Mouse (Mus musculus) olfactory bulb, adult 2 months (tissue): ENCODE measurements around the gene Pot1a. TPM values are rescaled to one million over a fixed set of nuclear protein-coding genes. Genes with fewer than 3 reads are reported as not detected.

ENCODE experiments used
- H3K27ac ChIP-seq: fragments of 200-500 bp; 2 replicates; pipeline ENCODE4 v1.5.1; 2012; ENCODE audit warnings: low read depth, low read length; ENCODE audit not compliant: insufficient read depth
- H3K4me1 ChIP-seq: fragments of 200-500 bp; 2 replicates; pipeline ENCODE4 v1.6.1; 2012; ENCODE audit warnings: low read length; ENCODE audit not compliant: control insufficient read depth, insufficient read depth
- H3K4me3 ChIP-seq: fragments of 200-500 bp; 2 replicates; pipeline ENCODE4 v1.5.1; 2012; ENCODE audit warnings: mild to moderate bottlenecking, low read depth, low read length, moderate library complexity; ENCODE audit not compliant: insufficient read depth
- CTCF ChIP-seq: fragments of 200-500 bp; IDR thresholded peaks from 2 replicates; pipeline ENCODE4 v1.5.1; 2012; ENCODE audit warnings: low read depth, mild to moderate bottlenecking, low read length, moderate library complexity; ENCODE audit not compliant: insufficient read depth
- POLR2A ChIP-seq: fragments of 200-500 bp; IDR thresholded peaks from 2 replicates; pipeline ENCODE4 v1.6.1; 2012; ENCODE audit warnings: mild to moderate bottlenecking, low read depth, low read length, moderate library complexity; ENCODE audit not compliant: insufficient read depth
- WGBS: fragments of 180-500 bp; shearing (Covaris S2); methylation state at CpG from one replicate; pipeline ENCODE4 v1.1.7; 2018; 5-methylcytosine and 5-hydroxymethylcytosine counted together
- polyA plus RNA-seq: library from polyadenylated mRNA; stranded (reverse); fragments of >200 nt; gene quantifications from 2 replicates; pipeline ENCODE4 v1.2.4, GENCODE M21; 2012; ENCODE audit warnings: low replicate concordance; ENCODE audit not compliant: missing spikeins, insufficient read depth, insufficient read length

Pot1a gene
- not detected in 2 replicates for polyA plus RNA-seq

DNA sequence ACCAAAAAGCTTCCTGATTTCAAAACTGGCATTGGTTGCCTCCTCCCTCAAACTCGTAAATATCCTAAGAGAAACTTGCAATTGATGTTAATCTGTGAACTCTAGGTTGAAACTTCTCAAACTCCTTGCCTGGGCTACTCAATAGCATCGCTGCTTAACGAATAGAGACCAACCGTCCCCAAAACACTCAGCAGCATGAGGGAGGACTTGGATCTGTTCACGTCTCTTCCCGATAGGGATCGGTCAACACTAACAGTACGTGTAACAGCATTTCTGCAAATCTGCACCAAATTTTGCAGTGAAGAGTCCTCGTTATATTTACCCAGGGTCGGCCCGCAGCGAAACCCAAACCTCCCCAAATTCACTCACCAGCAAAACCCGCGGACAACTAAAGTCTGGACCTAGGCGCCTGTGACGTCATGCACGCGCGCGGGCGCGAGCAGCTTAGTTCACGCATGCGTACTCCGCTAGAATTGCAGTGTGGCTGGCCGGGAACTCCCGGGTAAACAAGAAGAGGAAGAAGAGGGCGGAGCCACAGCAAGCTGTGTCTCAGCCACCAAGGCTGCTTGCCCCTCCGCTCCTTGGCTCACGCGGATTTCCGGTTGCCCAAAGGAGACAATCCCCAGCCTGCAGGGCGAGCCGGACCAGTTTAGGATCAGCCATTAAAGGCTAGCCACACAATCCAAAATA lies at the start of gene Pot1a:
Pot1a (minus strand) TSS at position 441 of the 690 bp plus-strand sequence.
- peak within 1 kb of the TSS; percentile 50 for H3K4me3 ChIP-seq
- TF ChIP-seq POLR2A (peak; percentile 91), CTCF (no peak)
- peak within 1 kb of the TSS; percentile 89 for H3K27ac ChIP-seq
- WGBS: under 1% methylated on average over 34 of the region's 34 CpGs
- H3K4me1 ChIP-seq: no peaks in the 10 kb centered on the region

DNA sequence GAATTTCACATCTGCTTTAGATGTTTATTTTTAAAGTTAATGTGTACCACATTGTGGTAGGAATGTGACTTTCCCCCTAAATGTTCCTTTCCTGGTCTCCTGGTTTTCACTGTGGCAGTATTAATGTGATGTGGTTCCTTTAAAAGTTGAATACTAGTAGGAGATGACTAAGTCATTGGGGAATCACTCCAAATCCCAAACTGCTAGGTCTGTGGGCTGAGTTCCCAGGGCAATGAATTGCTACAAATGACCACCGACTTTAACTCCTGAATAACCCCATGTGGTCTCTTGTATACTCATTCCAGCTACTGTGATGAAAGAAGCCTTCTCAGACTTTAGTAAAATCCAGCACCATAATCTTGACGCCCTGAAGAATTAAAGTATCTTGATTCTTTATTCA lies 27.2 kb upstream of the Pot1a start:
- Histone ChIP-seq H3K4me3 (no peak overlapping the region), H3K27ac (no peak overlapping the region), H3K4me1 (no peaks in the 10 kb centered on the region)
- TF ChIP-seq CTCF (no peak), POLR2A (no peak)
- WGBS: 18% methylated on average over 2 of the region's 2 CpGs

DNA sequence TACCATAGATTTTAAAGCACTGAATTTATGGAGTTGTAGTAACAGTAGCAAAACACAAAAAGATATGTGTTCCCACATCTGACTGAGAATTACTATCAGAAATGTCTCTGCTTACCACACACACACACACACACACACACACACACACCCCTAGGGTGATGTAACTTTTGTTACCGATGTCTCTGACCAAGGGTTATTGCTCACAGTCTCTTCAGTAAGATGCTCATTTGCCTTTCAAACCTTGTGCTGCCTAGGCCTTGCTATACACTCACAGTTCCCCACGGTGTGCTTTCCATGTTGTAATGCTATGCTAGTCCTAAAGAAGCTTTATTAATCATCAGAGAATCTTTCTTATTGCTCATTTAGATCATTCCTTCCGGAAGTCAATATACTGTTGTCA lies 3.0 kb downstream of the Pot1a start:
- 80% methylated on average over 3 of the region's 3 CpGs for WGBS
- no peak for TF ChIP-seq POLR2A
- no peak for TF ChIP-seq CTCF
- Histone ChIP-seq H3K4me3 (no peak overlapping the region), H3K27ac (no peak overlapping the region), H3K4me1 (no peaks in the 10 kb centered on the region)

DNA sequence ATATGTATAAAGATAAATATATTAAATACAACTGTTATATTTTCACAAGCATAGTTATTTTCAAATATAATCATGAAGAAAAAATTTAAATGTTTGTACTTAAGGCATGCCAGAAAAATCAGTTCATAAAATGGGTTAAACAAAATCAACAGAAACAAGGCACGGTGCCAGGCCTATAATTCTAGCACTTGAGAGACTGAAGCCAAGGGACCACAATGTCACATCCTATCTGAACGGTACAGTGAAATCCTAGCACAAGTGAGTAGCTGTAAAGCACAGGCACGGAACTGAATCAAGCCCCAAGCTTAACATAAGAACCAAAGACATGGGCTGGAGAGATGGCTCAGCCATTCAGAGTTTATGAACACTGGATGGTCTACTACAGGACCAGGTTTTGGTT lies 6.8 kb downstream of the Pot1a start:
- no peak overlapping the region for H3K27ac ChIP-seq
- WGBS: 59% methylated on average over 3 of the region's 3 CpGs
- H3K4me1 ChIP-seq: no peaks in the 10 kb centered on the region
- TF ChIP-seq POLR2A: no peak
- no peak overlapping the region for H3K4me3 ChIP-seq

DNA sequence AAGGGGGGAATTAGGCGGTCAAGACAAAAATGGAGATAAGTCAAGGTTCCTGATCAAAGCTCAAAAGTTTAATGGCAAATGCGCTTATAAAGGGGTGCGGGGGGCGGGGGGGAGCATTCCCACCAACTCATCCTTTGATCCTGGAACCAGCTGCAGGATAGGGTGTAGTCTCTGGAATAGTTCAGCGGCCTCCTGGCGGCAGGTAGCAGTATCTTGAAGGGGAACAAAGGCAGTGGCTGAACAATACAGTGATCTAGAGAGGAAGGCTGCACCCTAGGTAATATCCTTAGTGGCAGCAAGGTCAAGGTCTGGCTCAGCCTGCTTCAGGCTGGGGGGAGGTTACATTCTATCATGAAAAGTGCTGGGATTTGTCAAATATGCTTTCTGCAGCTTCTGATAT lies 7.8 kb downstream of the Pot1a start:
- 95% methylated on average over 6 of the region's 6 CpGs for WGBS

DNA sequence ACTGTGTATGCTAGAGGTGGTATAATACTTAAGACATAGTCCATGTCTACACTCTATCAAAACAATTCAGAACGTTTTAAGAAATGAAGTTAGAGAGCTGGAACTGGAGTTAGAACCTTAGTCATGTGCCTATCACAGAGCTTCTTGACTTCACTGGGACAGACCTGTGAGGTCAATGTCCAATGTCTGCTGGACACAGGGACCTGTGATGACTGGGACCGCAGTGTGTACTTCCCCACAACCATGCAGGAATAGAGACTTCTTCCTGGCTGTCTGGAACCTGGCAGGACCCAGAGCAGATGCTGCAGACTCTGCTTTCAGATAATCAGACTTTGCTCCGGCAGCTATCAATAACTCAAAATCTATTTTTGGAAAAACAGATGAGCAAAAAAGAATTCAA lies 40.8 kb downstream of the Pot1a start:
- no peak overlapping the region for H3K27ac ChIP-seq
- no peak overlapping the region for H3K4me3 ChIP-seq
- TF ChIP-seq CTCF (no peak), POLR2A (no peak)
- no peaks in the 10 kb centered on the region for H3K4me1 ChIP-seq
- 94% methylated on average over 3 of the region's 3 CpGs for WGBS

More for the DNA sequence above, 7.8 kb downstream of the Pot1a start:
- Histone ChIP-seq H3K4me3 (no peak overlapping the region), H3K4me1 (no peaks in the 10 kb centered on the region), H3K27ac (no peak overlapping the region)
- TF ChIP-seq CTCF: no peak

DNA sequence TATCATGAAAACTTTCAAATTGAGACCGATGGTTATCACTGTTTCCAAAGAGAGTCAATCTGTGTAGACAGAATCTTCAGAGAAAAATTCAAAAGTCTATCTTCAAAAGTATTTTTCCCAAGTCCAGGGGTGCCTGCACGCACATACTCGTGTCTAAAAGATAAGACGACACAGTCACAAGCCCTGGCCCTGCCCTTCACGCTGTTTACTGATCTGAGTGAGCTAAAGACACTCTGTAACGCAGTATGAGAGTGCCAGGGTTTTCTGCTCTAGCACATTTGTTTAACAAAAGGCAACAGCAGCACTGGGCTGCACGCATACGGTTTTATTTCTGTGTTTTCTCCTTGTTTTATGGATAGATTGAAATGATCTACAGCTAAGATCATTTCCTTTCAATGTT lies 41.5 kb downstream of the Pot1a start:
- no peaks in the 10 kb centered on the region for H3K4me1 ChIP-seq
- no peak overlapping the region for H3K4me3 ChIP-seq
- no peak for TF ChIP-seq CTCF
- no peak for TF ChIP-seq POLR2A
- 89% methylated on average over 8 of the region's 8 CpGs for WGBS
- H3K27ac ChIP-seq: no peak overlapping the region

DNA sequence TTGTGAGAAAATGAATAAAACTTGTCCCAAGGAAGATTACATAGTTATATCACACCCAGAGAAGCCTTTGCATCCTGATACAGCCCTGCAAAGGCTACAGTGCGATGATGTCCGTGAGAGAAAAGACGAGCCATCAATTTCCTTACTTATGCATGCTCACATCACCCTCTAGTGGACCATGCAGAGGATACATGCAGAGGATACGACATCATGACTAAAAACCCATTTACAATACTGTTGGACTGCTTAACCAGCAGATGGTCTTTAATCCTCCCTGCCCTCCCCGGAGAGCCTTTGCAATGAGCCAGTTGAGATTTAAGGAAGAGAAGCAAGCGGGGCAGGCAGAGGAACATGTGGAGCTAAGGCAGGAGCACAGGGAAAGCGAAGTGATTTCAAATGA lies 42.0 kb downstream of the Pot1a start:
- Histone ChIP-seq H3K4me3 (no peak overlapping the region), H3K4me1 (no peaks in the 10 kb centered on the region), H3K27ac (no peak overlapping the region)
- no peak for TF ChIP-seq POLR2A
- TF ChIP-seq CTCF: no peak
- WGBS: 51% methylated on average over 7 of the region's 7 CpGs

DNA sequence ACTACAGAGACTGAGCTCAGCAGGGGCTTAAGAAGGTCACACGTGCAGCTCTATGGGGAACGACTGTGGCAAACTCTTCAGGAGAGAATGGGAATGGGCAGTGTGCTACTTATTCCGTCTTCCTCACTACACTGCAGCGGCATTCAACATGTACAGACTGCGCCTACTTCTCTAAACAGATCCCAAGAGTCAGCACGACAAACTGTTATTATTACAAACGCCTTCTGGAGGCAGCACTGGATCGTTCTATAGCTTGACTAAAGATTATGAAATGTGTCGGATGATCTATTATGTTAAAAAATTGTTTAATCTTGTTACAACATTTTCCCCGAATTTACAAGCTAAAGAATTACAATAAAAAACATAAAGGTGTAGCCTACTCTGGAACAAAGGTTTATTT lies 42.8 kb downstream of the Pot1a start:
- no peak for TF ChIP-seq CTCF
- TF ChIP-seq POLR2A: no peak
- no peak overlapping the region for H3K4me3 ChIP-seq
- no peaks in the 10 kb centered on the region for H3K4me1 ChIP-seq
- no peak overlapping the region for H3K27ac ChIP-seq
- 77% methylated on average over 10 of the region's 10 CpGs for WGBS

DNA sequence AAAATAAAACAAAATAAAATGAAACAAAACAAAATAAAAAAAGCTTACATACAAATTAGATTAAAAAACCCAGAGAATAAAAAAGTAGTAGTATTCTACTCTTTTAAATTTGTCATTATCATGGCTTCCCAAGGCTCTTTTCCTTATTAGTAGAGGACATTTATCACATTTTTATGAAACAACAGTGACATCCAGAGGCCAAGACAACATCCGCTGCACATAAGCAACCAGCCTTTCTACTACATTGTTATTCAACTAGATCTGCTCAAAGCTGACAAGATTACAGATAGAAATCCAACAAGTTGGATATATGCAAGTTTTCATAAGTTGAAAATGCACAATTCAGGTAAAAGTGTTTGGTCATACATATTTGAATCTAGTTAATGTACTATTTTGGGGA lies 56.4 kb downstream of the Pot1a start:
- 78% methylated on average over 1 of the region's 1 CpGs for WGBS
- H3K27ac ChIP-seq: no peak overlapping the region
- no peaks in the 10 kb centered on the region for H3K4me1 ChIP-seq
- H3K4me3 ChIP-seq: no peak overlapping the region
- TF ChIP-seq CTCF (no peak), POLR2A (no peak)
